Mouse (Mus musculus) ES-Bruce4 (cell line): Measurements from ENCODE around the gene B4galnt2.

Experiments used
- EP300 ChIP-seq: IDR thresholded peaks from 2 replicates; pipeline ENCODE4 v1.6.1; 2011; ENCODE audit warnings: low read depth, low read length; ENCODE audit not compliant: insufficient read depth
- POLR2A ChIP-seq: IDR thresholded peaks from one replicate; pipeline ENCODE4 v1.8.1; 2011; ENCODE audit warnings: low read length; ENCODE audit not compliant: insufficient read depth

GRCm38 (mm10) chr11:95843421-95843950 lies 71.2 kb downstream of the B4galnt2 start:
- no peak for TF ChIP-seq EP300
- no peak for TF ChIP-seq POLR2A
